Mouse (Mus musculus) ovary, postnatal 10 days (tissue): ENCODE results near the gene Tmcc3.

ENCODE experiments used
- DNase-seq: peaks from one replicate; pipeline ENCODE4 v3.0.0; 2022; ENCODE audit warnings: low spot score

The Tmcc3 gene

GRCm38 (mm10) chr10:94549511-94550232 is 237.9 kb downstream of the Tmcc3 start:
- DNase-seq, result no peak

DNA sequence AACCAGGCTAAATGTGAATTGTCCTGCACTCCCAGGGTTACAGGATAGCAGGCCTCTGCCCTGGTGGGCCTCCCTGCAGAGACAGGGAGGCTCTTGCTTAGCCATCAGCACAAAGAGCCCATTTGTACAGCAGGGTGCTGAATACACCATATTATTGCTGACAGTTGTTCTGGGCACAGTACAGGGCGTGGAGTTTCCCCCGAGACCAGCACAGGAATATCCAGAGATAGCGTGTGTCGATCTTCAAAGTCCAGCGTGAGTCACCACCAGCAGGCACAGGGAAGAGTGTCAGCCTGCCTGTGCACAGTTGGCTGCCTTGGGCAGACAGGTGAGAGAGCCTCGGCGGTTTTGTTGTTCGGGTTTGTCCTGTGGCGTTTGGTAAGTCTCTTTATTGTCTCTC is 238.9 kb downstream of the Tmcc3 start:
- DNase-seq, result no peak

DNA sequence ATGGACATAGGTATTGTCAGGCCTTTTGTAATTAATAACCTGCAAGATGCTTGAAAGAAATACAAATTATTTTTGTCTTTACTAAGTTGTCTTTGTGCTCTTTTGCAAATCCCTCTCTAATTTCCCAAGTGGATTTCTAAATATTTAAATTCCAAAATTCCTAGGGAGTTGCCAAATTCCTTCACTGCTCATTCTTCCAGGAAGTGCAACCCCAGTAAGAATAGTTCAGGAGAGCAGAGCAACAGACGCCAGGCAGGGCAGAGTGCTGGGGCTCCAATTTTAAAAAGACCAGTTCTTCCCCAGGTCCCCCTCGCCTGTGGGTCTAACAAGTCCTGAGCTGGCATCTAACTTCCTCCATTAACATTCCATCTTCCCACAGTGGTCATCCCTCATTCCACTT is 239.3 kb downstream of the Tmcc3 start:
- no peak for DNase-seq

- no peak for DNase-seq
Measured at GRCm38 (mm10) chr10:94551511-94551910, 239.8 kb downstream of the Tmcc3 start.

DNA sequence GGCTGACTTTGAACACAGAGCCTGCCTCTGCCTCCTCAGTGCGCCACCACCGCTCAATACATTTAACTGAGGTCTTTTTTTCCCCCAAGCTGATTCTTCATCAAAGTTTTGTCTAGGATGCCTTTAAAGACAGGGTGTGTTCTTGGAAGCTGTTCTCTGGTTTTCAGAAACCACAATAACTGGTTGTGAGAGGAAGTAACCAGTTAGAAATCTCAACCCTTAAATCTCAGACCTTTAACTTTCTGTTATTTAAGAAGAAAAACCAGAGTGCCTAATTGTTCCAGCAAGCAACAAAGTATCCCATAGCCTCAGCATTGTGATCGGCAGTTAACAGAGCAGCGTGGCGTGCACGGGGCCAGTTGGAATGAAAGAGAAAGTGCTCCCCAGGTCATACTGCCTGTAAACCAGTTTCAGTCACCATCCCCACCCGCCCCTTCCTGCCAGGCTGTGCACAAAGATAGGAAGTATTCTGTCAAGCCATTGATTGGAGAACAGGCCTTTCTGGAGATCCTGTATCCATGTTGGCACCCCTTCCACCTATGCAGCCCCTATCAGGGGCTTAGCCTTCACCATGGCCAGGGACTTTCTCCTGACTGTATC is 240.3 kb downstream of the Tmcc3 start:
- DNase-seq, result no peak

- DNase-seq, result no peak
Measured at GRCm38 (mm10) chr10:94555394-94555793, 243.6 kb downstream of the Tmcc3 start.

DNA sequence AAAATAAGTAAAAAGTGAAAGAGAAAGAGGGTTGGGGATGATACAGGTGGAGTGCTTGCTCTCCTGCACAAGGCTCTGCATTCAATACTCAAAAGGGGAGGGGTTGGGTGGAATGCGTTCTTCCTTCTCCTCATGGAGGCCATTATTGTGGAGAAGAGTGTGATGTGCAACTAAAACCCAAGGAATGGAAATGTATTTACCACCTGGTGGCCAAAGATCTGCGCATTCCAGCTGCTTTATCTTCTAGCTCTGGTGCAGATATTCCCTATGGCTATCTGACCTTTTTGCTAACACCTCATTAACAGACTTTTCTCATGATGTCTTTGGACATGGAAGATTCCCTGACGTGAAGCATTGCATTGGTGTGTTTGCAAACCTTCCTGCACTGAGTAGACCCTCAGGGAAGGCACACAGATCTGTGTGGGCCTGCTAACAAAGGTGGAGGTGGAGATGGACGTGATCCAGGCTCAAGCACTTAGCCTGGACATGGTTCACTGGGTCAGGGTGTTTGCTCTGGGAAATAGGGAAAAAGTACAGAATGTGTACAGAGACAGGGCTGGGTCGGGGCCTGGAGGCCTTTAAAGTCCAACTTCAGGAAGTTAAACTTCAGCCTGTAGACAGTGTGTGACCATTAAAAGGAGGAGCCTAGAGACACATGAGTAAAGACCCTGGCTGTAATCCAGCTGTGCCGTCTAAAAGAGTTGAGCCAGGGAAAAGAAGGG is 245.8 kb downstream of the Tmcc3 start:
- no peak for DNase-seq

- DNase-seq, result no peak
Measured at GRCm38 (mm10) chr10:94558826-94559225, 247.1 kb downstream of the Tmcc3 start.

DNA sequence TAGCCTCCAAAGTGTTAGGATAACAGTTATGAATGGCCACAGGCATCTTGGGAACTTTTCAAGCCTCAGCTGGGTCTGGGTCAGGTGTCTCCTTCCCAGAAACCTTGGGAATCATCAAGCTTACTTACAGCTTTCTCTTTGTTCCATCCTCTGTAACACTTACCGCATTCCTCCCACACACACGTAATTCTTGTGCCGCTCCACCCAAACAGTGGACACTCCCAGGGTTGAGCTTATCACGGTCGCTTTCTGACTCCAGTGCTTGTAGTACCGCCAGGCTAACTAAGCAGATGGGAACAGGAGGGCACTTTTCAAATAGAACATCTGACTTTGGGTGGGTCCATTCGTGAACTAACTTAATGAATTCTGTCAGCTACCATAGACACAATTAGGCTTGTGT is 249.6 kb downstream of the Tmcc3 start:
- no peak for DNase-seq

- DNase-seq, result no peak
Measured at GRCm38 (mm10) chr10:94562188-94562587, 250.4 kb downstream of the Tmcc3 start.

- DNase-seq, result no peak
Measured at GRCm38 (mm10) chr10:94562991-94563390, 251.2 kb downstream of the Tmcc3 start.

GRCm38 (mm10) chr10:94565410-94566221 is 253.9 kb downstream of the Tmcc3 start:
- no peak for DNase-seq

- no peak for DNase-seq
Measured at GRCm38 (mm10) chr10:94566222-94566868, 254.6 kb downstream of the Tmcc3 start.

GRCm38 (mm10) chr10:94567251-94567650 is 255.5 kb downstream of the Tmcc3 start:
- DNase-seq, result no peak

GRCm38 (mm10) chr10:94567915-94568314 is 256.2 kb downstream of the Tmcc3 start:
- DNase-seq, result no peak

DNA sequence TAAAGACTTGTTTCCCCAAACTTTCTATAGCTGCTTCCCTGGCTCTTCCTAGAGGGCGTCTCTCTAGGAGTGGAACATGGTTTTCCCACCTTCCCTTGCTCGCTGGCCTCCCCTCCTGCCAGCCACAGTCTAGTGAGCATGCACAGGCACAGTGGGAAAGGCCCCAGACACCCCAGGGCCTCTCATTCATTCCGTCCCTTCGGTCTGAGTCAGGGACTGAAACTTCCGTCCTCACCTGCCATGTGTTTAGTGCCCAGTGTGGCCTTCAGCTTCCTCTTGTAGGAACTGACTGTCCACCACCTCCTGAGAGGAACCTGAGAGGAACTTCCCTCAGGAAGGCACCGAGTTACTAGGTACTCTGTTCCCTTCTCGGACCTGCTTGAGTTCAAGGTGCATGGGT is 257.1 kb downstream of the Tmcc3 start:
- no peak for DNase-seq

- DNase-seq, result no peak
Measured at GRCm38 (mm10) chr10:94569731-94570130, 258.0 kb downstream of the Tmcc3 start.

DNA sequence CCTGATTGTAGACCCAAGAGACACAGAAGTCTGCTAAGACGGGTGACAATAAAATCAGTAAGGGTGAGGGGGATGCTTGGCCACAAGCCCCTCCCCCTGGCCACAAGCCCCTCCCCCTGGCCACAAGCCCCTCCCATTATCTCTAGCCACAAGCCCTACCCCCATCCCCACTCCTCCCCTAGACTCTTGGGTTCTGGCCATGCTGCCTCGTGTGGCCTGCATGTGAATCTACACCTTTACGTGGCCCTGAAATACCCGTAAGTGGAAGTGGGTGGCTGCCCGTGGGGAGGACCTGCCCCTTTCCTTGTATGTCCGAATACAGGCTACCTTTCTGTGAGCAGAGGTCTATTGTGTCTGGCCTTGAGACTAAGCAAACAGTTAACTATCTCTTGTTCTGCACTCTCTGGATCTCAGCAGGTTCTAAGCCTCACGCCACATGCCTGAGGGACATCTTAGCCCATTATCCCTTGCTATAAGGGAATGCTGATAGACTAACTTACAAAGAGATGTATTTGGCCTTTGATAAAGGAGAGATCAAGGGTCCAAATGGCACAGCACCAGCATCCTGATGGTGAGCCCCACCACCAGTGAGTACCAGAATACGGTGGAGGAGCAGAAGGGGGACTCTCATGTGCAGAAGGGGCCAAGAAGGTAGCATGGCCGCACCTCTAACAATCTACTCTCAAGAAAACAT is 260.3 kb downstream of the Tmcc3 start:
- DNase-seq, result no peak

DNA sequence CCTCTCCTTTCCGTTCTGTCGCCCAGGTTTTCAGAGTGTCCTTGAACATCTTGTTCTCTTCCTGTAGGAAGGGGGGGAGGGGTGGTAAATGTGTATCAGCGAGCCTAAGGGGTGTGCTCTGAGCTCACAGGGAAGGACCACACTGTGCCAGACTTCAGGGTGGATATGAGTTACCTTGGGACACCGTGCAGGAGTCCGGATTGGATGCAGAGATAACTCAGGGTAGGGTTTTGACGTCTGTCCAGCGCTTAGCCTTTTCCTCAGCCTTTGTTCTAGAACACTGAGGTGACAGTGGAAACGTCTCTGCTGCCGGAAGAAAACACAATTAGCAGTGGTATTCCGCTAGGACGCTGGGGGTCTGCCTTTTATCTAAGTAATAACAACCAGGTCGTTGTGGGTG is 261.0 kb downstream of the Tmcc3 start:
- DNase-seq, result no peak

GRCm38 (mm10) chr10:94574451-94575333 is 262.9 kb downstream of the Tmcc3 start:
- no peak for DNase-seq
